Mouse (Mus musculus) T-helper 2 cell (primary cell): ENCODE data around the gene Ddx39.

ENCODE experiments used
- in situ Hi-C: fragments of 300-600 bp; cut with MboI, MseI; formaldehyde crosslinking; loops from one replicate; pipeline ENCODE4 v1.15.1; 2025; ENCODE audit warnings: high pct_unique_total_duplicates

Gene Ddx39

DNA sequence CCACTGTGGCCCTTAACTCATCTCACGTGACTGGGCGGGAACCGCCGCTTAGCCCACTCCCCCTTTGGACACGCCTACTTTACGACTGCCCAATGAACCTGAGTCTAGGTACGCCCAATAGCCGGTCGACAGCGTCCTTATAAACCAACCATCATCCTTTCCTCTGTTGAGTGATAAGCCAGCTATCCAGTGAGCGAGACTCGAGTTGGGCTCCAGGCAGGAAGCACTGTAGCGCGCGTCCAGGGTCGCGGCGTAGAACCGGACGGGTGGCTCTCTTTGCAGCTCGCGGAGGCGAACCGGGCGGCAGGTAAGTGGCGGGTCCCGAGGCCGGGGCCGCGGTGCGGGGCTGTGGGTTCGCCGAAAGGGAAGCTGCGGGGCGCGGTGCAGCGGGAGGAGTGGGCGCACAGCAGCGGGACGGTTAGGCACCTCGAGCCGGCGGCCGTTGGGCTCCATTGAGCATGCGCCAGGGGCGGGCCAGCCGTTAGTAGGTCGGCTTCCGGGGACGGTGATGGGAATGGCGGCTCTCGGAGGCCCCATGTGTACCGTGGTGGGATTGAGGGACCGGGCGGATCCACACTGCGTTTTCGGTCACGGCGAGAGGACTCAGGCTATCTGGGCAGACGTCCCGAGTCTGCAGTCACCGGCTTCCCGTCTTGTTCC is at the start of gene Ddx39:
TSS of gene Ddx39 (plus strand) at position 147 of the 660 bp plus-strand sequence.
- in situ Hi-C loops: no loop called here

DNA sequence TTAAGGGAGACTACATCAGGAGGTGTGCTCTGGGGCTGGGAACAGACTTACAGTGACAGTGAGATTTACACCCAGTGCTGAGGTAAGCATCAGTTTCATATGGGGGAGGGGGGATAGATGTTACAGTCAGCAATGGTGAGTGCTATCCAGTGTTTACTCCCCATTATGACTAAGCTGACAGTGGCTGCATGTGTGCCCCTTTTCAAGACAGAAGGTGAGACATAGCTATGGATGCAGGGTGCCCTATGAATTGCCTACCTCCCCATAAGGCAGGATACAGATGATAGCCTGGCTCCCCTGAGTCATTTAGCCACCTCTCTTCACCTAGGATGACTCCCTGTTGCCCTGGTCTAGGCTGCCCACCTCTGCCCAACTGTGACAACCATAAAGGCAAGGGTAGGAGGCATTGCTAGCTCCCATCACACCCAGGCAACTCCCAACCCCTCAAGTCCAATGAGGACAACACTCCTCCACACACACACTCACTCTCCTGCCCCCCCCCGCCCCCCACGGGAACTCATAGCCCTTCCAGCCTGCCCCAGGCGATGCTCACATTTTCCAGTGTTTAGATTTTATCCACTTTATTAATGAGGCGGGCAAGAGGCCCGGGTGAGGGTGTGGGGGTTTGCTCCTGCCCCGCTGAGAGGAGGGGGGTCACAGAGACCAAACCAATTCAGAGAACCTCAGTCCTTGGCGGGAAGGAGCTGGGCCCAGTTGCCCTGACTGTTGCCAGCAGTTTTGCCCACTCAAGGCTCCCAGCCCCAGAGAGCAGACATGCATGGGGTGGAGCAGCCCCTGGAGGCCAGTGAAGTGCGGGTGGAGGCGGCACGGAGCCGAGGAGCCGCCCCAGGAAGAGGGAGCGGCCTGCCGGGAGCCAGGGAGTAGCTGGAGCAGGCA is 48.8 kb upstream of the Ddx39 start, which contains the start of gene Ptger1:
TSS of gene Ptger1 (plus strand) at position 710 of the 897 bp plus-strand sequence.
- in situ Hi-C loops: no loop called here

DNA sequence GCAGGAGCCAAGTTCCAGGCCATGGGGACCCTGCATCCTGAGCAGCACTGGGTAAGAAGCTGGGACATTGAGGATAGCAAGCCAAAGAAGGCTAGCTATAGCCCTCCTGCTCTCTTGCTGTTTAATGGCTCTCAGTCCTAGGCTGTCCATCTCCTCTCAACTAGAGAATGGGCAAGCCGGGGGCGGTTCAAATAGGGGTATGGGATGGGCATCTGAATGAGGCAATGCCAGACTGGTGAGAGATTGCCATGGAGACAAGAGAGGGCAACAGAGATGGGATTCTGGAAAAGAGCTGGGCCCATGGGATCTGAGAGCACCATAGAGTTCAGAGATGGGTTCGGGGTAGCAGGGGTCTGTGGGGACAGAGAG is 48.1 kb upstream of the Ddx39 start:
- in situ Hi-C loops: no loop called here

DNA sequence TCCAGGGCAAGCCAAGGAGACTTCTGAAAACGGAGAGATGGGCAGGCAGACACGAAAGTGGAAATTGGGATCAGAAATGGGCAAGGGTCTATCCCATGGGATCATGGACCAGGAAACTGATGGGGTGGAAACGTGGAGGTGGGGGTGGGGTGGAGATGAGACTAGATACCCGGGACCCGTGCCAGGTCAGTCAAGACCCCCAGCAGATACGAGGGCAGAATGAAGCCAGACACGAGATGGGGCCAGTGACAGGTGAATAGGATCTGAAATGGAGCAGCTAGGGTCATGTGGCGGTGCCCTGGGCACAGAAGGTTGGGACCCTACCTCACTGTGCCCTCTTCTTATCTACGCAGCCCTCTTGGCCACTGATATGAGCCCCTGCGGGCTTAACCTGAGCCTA is 47.5 kb upstream of the Ddx39 start:
- in situ Hi-C loops: no loop called here

DNA sequence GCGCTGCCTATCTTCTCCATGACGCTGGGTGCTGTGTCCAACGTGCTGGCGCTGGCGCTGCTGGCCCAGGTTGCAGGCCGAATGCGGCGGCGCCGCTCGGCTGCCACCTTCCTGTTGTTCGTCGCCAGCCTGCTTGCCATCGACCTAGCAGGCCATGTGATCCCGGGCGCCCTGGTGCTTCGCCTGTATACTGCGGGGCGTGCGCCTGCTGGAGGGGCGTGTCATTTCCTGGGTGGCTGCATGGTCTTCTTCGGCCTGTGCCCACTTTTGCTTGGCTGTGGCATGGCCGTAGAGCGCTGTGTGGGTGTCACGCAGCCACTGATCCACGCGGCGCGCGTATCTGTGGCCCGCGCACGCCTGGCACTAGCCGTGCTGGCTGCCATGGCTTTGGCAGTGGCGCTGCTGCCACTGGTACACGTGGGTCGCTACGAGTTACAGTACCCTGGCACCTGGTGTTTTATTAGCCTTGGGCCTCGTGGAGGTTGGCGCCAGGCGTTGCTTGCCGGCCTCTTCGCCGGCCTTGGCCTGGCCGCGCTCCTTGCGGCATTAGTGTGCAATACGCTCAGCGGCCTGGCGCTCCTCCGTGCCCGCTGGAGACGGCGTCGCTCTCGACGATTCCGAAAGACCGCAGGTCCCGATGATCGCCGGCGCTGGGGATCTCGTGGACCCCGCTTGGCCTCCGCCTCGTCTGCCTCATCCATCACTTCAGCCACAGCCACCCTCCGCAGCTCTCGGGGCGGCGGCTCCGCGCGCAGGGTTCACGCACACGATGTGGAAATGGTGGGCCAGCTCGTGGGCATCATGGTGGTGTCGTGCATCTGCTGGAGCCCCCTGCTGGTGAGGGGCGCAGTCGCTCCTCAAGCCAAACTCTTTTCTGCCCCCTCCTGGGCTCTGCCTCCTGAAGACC is 46.7 kb upstream of the Ddx39 start:
- in situ Hi-C loops: no loop called here

DNA sequence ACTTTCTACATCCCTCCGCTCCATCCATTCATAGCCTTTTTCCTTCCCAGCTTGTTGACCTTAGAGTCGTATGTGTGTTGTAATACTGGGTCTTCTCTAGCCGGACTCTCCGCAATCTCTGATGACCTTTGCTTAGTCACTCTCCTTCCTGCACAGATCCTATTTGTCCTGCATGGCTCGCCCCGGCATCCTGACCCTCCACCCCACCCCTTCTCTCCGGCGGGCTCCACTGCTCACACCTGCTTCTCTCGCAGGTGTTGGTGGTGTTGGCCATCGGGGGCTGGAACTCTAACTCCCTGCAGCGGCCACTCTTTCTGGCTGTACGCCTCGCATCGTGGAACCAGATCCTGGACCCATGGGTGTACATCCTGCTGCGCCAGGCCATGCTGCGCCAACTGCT is 46.0 kb upstream of the Ddx39 start:
- in situ Hi-C loops: no loop called here

DNA sequence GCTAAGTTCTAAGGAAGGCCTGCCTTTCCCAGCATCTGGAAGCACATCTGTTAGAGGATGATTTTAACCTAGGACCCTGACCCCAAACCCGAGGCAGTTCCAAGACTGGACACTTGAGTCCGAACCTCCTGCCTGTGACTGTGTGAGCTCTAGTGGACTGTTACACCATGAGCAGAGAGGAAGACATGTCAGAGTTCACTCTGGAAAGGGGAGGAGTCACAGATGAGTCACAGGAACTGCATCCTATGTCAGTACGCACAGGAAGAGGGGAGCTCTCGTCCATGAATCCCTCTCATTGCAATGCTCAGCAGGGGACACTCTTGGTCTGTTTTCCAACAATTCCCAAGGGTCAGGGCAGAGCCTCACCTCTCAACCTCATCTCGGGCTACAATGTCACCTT is 42.0 kb upstream of the Ddx39 start:
- in situ Hi-C loops: no loop called here

DNA sequence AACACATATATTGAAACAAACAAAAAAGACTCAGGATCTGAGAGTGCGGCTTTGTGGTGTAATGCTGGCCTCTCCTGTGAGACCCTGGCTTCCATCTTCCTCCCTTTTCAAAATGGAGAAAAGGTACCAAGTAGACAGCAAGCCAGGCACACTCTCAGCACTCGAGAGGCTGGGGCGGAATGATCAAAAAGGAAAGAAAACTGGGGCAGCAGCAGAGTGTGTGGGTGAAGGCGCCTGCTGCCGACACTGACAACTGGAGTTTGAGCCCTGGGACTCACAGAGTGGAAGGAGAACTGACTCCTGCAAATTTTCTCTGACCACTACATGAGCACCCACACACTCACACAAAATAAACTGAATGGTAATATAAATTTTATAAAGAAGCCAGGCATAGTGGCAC is 40.5 kb upstream of the Ddx39 start:
- in situ Hi-C loops: no loop called here

DNA sequence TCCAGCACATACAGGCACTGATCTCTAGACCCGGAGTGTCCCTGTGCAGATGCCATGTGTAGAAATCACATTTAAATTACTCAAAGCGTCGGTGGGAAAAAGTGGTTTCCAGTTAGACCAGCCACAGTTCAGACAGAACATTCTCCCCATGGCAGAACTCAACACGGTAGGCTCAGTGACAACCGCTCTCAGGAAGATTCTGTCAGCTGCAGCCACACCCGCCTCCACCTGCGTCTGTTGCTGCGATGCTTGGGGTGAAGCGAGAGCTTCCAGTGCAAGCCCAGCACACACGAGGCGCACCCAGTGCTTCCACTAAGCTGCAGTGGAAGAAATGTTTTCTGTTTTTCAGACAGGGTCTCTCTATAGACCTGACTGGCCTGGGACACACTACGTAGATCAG is 35.1 kb upstream of the Ddx39 start:
- in situ Hi-C loops: no loop called here

DNA sequence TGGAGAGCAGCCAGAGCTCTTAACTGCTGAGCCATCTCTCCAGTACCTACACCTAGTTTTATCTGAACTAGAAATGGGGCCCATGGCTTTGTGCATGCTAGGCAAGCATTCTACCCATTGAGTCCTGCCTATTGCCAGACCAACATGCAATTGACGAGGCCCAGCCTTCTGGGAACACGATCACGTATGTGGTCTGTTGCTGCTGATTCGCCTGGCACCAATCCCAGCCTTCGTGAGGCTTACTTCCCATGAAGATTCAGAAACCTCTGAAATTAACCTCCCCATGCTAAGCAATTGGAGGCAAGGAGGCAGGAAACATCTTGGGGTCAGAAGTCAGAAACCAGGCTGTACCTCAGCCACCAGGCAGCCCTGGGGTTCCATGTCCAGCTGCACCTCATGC is 34.4 kb upstream of the Ddx39 start:
- in situ Hi-C loops: no loop called here

DNA sequence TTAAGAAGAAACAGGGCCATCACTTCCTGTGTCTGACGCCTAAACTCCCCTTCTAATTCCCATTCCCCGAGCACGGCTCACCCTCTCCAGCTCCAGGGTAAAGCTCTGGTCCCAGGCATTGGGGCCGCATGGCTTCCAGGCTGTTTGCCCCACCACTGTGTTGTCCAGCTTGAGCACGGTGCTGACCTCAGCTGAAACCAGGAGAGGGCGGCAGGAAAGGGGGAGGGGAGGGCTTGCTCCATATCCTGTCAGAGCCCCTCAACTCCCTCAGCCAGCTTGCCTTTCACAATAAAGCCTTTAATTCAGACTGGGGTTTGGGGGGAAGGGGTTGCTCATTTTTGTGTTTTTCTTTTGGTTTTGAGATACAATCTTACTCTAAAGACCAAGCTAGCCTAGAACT is 33.9 kb upstream of the Ddx39 start:
- in situ Hi-C loops: no loop called here

DNA sequence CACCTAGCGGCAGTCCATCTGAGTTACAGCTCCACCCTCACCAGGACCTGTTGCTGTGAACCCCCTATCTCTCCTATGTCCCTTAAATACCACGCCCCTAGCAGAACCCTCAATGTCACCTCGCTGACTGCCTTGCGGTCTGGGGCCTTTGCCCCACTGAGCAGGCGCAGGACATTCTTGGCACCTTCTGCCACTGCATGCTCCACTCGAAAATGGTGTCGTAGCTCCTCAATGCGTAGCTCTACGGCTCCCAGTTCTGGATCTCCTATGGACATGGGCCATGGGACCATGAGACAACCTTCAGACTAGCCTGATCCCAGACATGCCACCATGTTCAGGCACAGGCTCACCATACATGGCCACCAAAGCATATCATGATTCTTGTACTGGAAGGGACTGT is 30.5 kb upstream of the Ddx39 start:
- in situ Hi-C loops: no loop called here

DNA sequence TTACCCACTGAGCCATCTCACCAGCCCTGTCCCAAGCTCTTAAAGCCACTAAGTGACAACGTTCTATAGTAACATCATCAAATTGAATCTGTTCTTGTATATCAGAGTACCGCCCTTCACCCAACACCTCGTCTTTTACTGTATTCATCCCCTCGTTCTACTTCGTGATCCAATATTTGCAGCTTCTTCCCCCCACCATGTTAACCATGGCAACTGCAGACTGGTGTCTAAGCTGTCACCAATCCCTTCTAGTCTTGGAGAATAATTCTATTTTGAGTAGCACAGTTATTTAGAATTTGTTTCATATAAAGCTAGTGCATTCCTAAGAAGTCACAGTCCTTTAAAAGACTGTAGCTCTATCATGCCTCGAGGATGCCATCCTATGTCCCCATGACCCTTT is 25.7 kb upstream of the Ddx39 start:
- in situ Hi-C loops: no loop called here

DNA sequence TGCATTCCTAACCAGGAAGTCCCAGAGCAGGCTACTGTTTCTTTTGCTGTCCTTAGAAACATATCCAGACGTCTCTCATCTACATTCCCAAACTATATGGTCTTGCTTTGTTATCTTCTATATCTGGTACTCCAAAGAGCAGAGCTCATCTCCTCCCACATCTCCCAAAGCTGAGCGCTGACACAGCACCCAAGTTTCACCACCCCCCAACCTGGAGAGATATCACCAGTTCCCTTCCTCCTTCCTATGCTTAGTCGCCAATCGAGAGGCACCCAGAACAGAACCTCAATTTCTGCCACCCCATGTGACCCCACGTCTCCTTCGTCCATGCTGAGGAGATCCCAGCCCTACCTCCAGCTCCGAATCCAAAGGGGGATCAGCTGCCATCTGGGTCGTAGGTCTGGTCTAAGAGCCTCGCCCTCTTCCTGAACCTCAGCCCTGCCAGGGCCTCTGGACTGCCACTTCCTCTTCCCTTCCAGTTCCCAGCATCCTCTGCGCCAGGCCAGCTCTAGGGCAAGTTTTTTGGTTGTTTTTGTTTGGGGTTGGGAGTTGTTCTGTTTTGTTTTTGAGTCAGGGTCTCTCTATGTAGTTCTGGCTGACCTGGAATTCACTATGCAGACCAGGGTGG is 21.3 kb upstream of the Ddx39 start:
- in situ Hi-C loops: no loop called here

DNA sequence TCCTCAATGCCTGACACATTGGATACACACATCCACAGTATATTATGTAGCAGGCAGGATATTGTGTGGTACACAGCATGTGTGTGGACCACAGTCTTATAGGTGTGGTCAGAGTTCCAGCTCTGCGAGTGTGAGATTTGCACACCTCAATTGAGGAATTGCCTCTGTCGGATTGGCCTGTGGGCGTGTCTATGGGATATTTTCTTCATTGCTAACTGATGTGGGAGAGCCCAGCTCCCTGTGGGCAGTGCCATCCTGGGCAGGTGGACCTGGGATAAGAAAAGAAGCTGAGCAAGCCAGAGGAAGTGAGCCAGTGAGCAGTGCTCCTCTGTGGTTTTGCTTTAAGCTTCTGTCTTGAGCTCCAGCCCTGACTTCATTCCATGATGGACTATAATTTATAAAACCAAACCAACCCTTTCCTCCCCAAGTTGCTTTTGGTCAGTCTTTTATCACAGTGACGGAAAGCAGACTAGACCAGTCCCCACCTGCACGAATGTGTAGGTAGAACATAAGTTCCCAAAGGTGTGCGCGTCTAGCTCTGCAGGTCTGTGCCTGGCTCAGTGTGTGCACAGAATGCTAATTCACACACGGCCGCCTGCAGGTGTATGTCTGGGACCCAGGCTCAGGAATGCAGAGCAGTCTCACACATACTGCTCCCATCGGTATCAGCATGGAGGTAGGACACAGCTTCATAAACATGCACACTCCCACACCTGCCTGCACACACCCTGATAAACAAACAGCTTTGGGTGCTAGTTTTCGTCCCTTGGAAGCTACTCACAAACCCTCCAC is 20.4 kb upstream of the Ddx39 start:
- in situ Hi-C loops: no loop called here

DNA sequence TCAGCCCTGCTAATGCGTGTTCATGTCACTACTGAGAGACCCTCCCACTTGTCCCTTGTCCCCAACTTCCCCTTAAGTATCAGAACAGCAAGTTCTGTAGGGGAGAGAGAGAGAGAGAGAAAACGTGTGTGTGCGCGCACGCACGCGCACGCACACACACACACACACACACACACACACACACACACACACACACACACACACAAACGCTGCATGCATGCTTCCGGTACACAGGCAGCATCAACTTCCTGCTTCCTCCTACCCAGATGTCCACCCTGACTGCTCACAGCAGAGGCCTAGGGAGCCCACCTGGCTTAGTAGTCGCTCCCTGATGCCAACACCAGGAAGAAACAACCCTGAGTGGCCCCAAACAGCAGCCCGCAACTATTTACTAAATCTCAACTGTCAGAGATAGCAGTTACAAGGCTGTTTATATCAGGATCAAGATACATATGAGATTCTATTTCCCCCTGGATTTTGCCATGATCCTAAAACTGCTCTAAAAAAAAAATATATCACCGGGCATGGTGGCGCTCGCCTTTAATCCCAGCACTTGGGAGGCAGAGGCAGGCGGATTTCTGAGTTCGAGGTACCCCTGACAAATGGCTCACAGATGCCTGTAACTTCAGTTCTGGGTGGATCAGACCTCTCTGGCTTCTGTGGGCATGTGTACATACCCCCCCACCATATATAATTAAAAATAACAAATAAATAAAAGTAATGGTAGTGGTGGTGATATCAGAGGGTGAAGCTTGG is 19.4 kb upstream of the Ddx39 start:
- in situ Hi-C loops: no loop called here

DNA sequence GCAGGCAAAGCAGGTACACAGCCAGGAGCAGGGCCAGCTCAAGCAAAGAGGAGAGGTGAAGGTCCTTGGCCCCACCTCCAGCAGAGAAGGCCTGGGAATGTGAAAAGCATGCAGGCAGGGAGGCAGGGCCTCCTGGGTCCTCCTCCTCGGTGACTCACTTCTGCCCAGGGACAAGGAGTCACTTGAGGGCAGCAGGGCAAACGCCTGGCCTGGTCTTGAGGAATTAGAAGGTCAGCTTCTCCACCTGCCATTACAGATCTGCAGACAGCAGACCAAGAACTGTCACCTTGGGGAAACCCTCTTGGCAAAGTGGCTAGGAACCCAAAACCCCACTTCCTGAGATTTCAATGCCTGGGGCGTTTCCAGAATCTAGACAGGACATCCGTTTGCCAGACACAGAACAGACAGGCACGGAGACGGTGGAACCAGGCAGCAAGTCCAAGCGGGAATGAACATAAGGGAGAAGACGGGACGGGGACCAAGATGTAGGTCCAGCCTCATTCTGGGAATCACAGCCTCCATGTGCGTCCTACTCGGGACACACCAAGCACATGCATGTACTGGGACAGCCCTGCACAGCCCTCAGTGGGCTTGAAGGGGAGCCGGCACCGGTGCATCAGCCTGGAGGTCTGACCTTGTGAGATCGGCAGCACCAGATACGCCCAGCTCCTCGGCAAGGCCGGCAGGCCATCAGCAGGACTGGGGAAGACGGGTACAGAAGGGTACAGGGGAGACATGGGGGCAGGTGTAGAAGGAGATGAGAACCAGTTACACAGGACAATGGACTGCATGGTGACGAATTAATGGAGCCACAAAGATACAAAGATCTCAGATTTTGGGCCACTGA is 17.4 kb upstream of the Ddx39 start:
- in situ Hi-C loops: no loop called here

DNA sequence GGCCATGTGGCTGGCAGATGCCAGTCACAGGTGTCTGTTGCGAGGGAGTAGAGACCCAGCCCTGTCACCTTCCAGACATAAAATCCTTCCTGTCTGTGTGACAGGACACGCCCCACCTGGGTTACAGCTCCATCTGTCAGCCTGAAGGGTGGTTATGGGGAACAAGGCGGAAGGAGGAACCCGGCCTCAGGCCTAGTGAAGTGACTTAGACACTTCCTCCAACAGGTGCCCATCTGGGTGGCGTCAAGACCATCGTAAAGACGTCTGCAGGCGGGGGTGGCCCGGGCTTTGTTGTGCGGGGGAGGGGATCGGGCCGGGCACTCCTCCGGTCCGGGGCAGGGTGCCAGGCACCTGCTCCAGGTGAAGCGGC is 16.7 kb upstream of the Ddx39 start:
- in situ Hi-C loops: no loop called here
